Mouse (Mus musculus): ENCODE measurements around the gene B4galnt1. TPM values are rescaled to one million over a fixed set of nuclear protein-coding genes. Genes with fewer than 3 reads are reported as not detected.
"Not testable (repeated sequence)": the region's sequence is repeated elsewhere in the genome, so short reads cannot be mapped to it uniquely, and the experiment has no call there.

The B4galnt1 gene
- total RNA-seq, 1 experiment from 2014 or later: 14.6 TPM

GRCm38 (mm10) chr10:127141500-127141899 lies 23.5 kb upstream of the B4galnt1 start:
- DNase-seq: no peak

DNA sequence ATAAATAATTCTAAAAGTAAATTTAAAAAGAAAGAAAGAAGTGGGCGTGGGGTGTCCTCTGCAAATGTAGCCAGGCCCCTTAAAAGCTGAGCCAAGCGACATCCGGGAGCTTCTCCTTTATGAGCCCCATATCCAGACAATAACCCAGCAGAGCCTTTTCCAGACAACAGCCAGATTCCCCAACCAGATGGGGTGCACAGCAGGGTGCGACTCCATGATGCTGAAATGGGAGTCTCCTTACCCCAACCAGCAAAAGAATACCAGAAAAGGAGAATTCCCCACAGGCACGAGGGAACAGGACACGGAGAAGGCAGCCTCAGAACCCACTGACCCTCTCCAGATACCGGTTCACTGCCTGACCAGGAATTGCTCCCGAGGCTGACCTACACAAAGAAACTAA lies 21.8 kb upstream of the B4galnt1 start:
- DNase-seq: no peak

DNA sequence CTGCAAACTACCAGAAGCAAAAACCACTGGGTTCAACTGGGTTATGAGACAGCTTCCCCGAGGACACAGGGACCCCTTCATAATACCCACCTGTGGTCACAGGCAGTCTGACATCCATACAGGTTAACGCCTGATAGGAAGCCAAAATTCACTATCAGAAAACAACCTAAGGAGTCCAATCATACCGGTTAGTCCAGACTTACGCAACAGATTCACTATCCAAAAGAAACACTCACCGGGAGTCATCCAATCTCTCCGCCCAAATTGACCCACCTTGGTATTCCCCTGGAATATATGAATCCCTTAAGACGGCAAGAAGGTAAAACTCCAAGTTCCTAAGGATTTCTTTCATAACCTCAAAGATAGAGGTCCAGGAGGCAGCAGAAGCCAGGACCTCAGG lies 20.5 kb upstream of the B4galnt1 start:
- DNase-seq: no peak

DNA sequence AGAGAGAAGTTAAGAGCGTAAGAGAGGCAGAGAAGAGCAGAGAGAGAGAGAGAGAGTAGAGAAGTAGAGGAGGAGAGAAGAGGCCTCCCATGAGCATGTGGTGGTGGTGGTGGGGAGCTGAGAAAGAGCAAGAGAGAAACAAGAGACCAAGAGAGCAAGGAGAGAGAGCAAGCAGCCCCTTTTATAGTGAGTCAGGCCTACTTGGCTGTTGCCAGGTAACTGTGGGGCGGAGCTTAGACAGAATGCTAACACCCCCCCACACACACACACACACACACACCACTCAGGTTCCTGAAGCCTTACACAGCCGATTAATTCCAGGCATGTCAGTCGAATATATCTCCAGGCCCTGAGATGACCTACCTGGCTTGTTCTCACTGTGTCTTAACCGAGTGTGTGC lies 19.7 kb upstream of the B4galnt1 start:
- no peak for DNase-seq

- peak; percentile 34 for DNase-seq
Observed at GRCm38 (mm10) chr10:127147135-127147534, 17.9 kb upstream of the B4galnt1 start.

DNA sequence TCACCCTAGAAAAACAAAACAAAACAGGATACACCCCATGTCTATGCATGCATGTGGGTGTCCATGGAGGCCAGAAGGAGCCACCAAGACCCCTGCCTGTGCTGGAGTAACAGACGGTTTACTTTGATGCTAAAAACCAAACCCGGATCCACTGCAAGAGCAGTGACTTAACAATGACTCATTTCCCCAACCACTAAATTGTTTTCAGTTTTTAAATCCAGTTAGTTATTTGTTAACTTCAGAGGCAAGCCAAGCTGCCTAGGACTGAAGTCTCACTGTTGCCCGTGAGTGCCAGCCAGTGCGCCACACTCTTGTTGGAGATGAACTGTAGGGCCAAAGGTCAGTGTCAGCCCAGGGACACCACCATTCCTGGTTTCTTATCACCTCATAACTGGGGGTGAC lies 14.6 kb upstream of the B4galnt1 start:
- no peak for DNase-seq

DNA sequence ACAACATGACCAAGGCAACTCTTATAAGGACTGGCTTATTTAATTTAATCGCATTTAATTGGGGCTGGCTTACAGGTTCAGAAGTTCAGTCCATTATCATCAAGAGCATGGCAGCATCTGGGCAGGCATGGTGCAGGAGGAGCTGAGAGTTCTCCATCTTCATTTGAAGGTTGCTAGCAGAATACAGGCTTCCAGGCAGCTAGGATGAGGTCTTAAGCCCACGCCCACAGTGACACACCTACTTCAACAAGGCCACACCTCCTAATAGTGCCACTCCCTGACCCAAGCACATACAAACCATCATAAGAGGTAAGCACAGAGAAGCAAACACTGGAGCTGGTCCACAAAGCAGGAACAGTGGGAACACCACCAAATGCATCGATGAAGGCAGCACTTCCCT lies 13.8 kb upstream of the B4galnt1 start:
- not testable (repeated sequence) for DNase-seq

- not testable (repeated sequence) for DNase-seq
Observed at GRCm38 (mm10) chr10:127152556-127152955, 12.5 kb upstream of the B4galnt1 start.

DNA sequence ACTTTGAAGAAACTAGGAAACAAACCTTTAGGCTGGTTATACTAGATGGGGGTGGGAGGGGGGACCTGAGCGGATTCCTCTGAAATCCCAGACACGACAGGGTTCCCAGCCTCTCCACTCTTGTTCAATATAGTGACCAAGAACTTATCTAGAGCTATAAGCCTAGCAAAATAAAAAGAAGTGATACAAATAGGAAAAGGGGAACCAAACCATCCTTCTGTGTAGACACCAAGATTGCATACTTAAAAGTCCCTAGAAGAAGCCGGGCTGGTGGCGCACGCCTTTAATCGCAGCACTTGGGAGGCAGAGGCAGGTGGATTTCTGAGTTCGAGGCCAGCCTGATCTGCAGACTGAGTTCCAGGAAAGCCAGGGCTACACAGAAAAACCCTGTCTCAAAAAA lies 11.7 kb upstream of the B4galnt1 start:
- DNase-seq: no peak

- DNase-seq: no peak
Observed at GRCm38 (mm10) chr10:127154241-127154640, 10.8 kb upstream of the B4galnt1 start.

DNA sequence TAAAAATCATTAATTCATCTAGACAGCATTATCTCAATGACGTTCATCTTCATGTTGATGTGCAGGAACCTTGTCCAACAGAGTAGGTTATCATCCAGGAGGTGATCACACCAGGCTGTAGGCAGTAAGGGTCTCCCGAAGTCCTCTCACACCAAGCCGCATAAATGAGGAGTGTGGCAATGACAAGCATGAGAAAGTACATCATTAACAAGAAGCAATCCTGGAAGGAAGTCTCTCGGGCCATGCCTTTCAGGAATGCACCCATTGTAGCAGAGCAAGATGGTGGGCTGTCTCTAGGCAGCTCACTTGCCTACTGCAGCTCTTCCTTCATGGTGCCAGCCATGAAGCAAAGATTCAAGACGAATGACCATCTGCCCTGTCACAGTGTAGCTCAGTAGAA lies 10.4 kb upstream of the B4galnt1 start:
- no peak for DNase-seq

DNA sequence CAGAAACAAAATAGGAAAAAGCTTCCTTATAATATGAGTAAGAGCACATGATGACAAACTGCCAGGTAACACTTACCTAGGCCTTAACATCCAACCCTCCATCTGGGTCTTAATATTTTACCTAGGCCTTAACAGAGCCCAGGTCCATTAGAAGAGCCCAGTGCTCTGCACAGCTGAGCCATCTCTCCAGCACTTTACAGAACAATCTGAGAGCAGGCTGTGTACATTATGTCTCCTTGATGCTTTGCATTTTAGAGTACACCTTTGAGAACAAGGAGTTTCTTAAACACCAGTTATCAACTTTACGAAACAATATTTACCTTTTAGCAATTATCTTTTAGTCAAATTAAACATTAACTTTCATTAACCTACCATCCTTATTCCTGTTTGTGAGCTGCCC lies 8.9 kb upstream of the B4galnt1 start:
- no peak for DNase-seq

- DNase-seq: no peak
Observed at GRCm38 (mm10) chr10:127156511-127156910, 8.5 kb upstream of the B4galnt1 start.

- DNase-seq: no peak
Observed at GRCm38 (mm10) chr10:127158471-127158870, 6.6 kb upstream of the B4galnt1 start.

DNA sequence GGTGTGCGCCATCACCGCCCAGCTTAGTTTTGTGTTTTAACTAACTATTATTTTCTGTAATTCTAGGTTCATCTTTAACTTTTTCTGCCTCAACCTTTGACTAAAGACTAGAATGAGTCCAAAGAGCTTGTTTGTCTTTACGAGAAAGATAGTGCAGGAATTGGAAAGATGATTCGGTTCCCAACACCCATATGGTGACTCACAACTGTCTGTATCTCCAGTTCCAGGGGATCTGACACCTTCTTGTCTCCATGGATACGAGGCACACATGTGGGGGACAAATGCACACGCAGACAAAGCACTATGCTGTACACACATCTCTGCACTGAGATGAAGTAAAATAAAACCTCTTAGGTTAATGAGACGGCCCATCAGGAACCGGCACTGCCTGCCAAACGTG lies 4.9 kb upstream of the B4galnt1 start:
- no peak for DNase-seq

GRCm38 (mm10) chr10:127160728-127161127 lies 4.3 kb upstream of the B4galnt1 start:
- no peak for DNase-seq

GRCm38 (mm10) chr10:127162771-127163261 lies 2.2 kb upstream of the B4galnt1 start:
- DNase-seq: not testable (repeated sequence)

GRCm38 (mm10) chr10:127164190-127164589 lies 835 bp upstream of the B4galnt1 start:
- no peak for DNase-seq

DNA sequence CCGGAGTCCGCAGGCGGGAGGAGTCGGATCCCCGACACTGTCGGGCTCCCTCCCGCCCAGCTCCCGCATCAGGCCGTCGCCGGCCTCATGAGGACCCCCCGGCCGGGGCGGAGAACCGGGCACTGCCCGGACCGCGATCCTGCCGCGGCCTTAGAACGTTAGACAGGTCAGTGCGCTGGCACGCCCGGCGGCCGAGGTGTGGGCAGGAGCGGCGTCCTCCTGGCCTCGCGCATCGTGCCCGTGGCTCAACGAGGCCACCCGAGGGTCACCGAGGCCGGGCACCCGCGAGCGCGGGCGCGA lies 279 bp downstream of the B4galnt1 start:
- no peak for DNase-seq

- peak; percentile 50 for DNase-seq
Observed at GRCm38 (mm10) chr10:127165654-127166403, 804 bp downstream of the B4galnt1 start.

- no peak for DNase-seq
Observed at GRCm38 (mm10) chr10:127166404-127166715, 1.3 kb downstream of the B4galnt1 start.

DNA sequence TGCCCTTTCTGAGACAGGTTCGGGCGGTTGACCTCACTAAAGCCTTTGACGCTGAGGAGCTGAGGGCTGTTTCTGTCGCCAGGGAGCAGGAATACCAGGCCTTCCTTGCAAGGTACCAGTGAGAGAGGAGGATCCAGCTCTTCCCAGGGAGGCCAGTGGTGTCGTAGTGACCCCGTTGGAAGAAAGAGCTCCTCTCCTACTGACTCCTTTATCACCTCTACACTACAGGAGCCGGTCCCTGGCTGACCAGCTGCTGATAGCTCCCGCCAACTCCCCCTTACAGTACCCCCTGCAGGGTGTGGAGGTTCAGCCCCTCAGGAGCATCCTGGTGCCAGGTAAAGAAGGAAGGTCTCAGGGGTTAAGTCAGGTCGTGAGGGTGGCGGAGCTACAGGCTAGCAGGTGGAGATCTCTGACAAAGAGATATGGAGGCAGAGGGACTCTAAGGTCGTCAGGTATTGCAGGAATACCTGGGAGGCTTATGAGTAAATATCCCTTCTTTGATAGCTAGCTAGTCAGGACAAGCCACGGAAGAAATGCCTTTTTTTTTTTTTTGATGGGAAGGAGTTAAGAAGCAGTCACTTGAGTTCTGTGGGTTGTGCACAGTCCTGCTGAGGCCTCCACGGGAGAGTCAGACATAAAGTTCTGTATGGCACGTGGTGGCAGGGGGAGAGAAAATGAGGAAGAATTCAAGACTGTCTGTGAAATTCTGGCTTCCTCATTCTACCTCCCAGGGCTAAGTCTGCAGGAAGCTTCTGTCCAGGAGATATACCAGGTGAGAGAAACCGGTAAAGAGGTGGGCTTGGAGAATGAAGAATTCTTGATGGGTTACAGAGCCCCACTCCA lies 2.0 kb downstream of the B4galnt1 start:
- DNase-seq: no peak

- DNase-seq: peak; percentile 39
Observed at GRCm38 (mm10) chr10:127167614-127168192, 2.7 kb downstream of the B4galnt1 start.
